Mouse (Mus musculus) liver, adult 2 months (tissue): ENCODE results near the gene A630001G21Rik. TPM values are rescaled to one million over a fixed set of nuclear protein-coding genes. Genes with fewer than 3 reads are reported as not detected.

ENCODE experiments used
- DNase-seq: peaks from one replicate; pipeline ENCODE4 v3.0.0-alpha.2; 2011; ENCODE audit warnings: low read depth, low spot score; ENCODE audit errors: extremely low read depth
- H3K27ac ChIP-seq: fragments of 200-500 bp; replicated peaks from 2 replicates; pipeline ENCODE4 v1.5.1; 2012; ENCODE audit warnings: low read depth, mild to moderate bottlenecking, control low read depth, inconsistent platforms, low read length; ENCODE audit not compliant: insufficient read depth
- H3K27me3 ChIP-seq: fragments of 200-500 bp; 2 replicates; pipeline ENCODE4 v1.6.1; 2012; ENCODE audit warnings: mild to moderate bottlenecking, moderate library complexity, low read length, inconsistent platforms; ENCODE audit not compliant: control insufficient read depth, insufficient read depth
- H3K36me3 ChIP-seq: fragments of 200-500 bp; 2 replicates; pipeline ENCODE4 v1.6.1; 2012; ENCODE audit warnings: low read length, inconsistent platforms; ENCODE audit not compliant: control insufficient read depth, insufficient read depth
- H3K4me1 ChIP-seq: fragments of 200-500 bp; 2 replicates; pipeline ENCODE4 v1.6.1; 2011; ENCODE audit warnings: low read length; ENCODE audit not compliant: control insufficient read depth, insufficient read depth
- H3K4me3 ChIP-seq: fragments of 200-500 bp; 2 replicates; pipeline ENCODE4 v1.5.1; 2011; ENCODE audit warnings: low read depth, mild to moderate bottlenecking, control low read depth, low read length, moderate library complexity; ENCODE audit not compliant: insufficient read depth
- H3K79me2 ChIP-seq: fragments of 200-500 bp; 2 replicates; pipeline ENCODE4 v1.6.1; 2012; ENCODE audit warnings: inconsistent platforms, mild to moderate bottlenecking, low read length, moderate library complexity; ENCODE audit not compliant: control insufficient read depth, insufficient read depth
- H3K9ac ChIP-seq: fragments of 200-500 bp; 2 replicates; pipeline ENCODE4 v1.6.1; 2012; ENCODE audit warnings: low read depth, mild to moderate bottlenecking, control low read depth, inconsistent platforms, low read length
- CTCF ChIP-seq: fragments of 200-500 bp; IDR thresholded peaks from 2 replicates; pipeline ENCODE4 v1.5.1; 2011; ENCODE audit warnings: low read depth, low read length, control low read depth
- POLR2A ChIP-seq: fragments of 200-500 bp; IDR thresholded peaks from 2 replicates; pipeline ENCODE4 v1.6.1; 2011; ENCODE audit warnings: low read length, control low read depth; ENCODE audit not compliant: insufficient read depth; ENCODE audit errors: extremely low read depth
- WGBS: fragments of 180-500 bp; shearing (Covaris S2); methylation state at CpG from one replicate; pipeline ENCODE4 v1.1.7; 2018; 5-methylcytosine and 5-hydroxymethylcytosine counted together
- polyA plus RNA-seq: library from polyadenylated mRNA; depleted of rRNA; stranded (reverse); fragments of >200 nt; gene quantifications from 2 replicates; pipeline ENCODE4 v1.2.3, GENCODE M21; 2012; rRNA removed
- total RNA-seq: library from RNA; depleted of rRNA; stranded (reverse); fragments of >200 nt; gene quantifications from 2 replicates; pipeline ENCODE4 v1.2.3, GENCODE M21; 2014; rRNA removed

Gene A630001G21Rik
- total and polyA plus RNA-seq, 2 experiments: 0.37 to 0.77 TPM

GRCm38 (mm10) chr1:85692281-85692680 lies 86.2 kb downstream of the A630001G21Rik start:
- H3K27ac ChIP-seq: no peak overlapping the region
- DNase-seq: no peak
- no peak overlapping the region for H3K9ac ChIP-seq
- no peaks in the 10 kb centered on the region for H3K27me3 ChIP-seq
- no peaks in the 10 kb centered on the region for H3K4me1 ChIP-seq
- H3K4me3 ChIP-seq: no peak overlapping the region
- no peak for TF ChIP-seq CTCF
- TF ChIP-seq POLR2A: no peak
- 33% methylated on average over 1 of the region's 1 CpGs for WGBS
- no peaks in the 10 kb centered on the region for H3K79me2 ChIP-seq
- peaks cover 2% of the 10 kb centered on the region; the same call in 1 of the 2 replicates for H3K36me3 ChIP-seq

- Histone ChIP-seq H3K4me1 (no peaks in the 10 kb centered on the region), H3K79me2 (no peaks in the 10 kb centered on the region), H3K36me3 (no peaks in the 10 kb centered on the region; the same call in 1 of the 2 replicates), H3K9ac (no peak overlapping the region), H3K4me3 (no peak overlapping the region), H3K27me3 (no peaks in the 10 kb centered on the region), H3K27ac (no peak overlapping the region)
- 81% methylated on average over 3 of the region's 3 CpGs for WGBS
- TF ChIP-seq POLR2A: no peak
- TF ChIP-seq CTCF: no peak
- no peak for DNase-seq
Measured at GRCm38 (mm10) chr1:85690544-85690943, 87.9 kb downstream of the A630001G21Rik start.

GRCm38 (mm10) chr1:85687346-85687745 lies 91.1 kb downstream of the A630001G21Rik start:
- no peak overlapping the region for H3K27ac ChIP-seq
- TF ChIP-seq CTCF (no peak), POLR2A (no peak)
- H3K79me2 ChIP-seq: no peaks in the 10 kb centered on the region
- no peaks in the 10 kb centered on the region; the same call in 1 of the 2 replicates for H3K36me3 ChIP-seq
- no peaks in the 10 kb centered on the region for H3K4me1 ChIP-seq
- no peak overlapping the region for H3K4me3 ChIP-seq
- peak; percentile 7 for DNase-seq
- H3K27me3 ChIP-seq: no peaks in the 10 kb centered on the region
- 73% methylated on average over 5 of the region's 5 CpGs for WGBS
- no peak overlapping the region for H3K9ac ChIP-seq

GRCm38 (mm10) chr1:85686666-85687065 lies 91.8 kb downstream of the A630001G21Rik start:
- H3K79me2 ChIP-seq: no peaks in the 10 kb centered on the region
- TF ChIP-seq POLR2A: no peak
- no peak for TF ChIP-seq CTCF
- no peak overlapping the region for H3K4me3 ChIP-seq
- H3K36me3 ChIP-seq: no peaks in the 10 kb centered on the region; the same call in 1 of the 2 replicates
- H3K27me3 ChIP-seq: no peaks in the 10 kb centered on the region
- 60% methylated on average over 5 of the region's 5 CpGs for WGBS
- no peaks in the 10 kb centered on the region for H3K4me1 ChIP-seq
- no peak overlapping the region for H3K9ac ChIP-seq
- DNase-seq: no peak
- no peak overlapping the region for H3K27ac ChIP-seq

- 73% methylated on average over 4 of the region's 4 CpGs for WGBS
- peaks cover 2% of the 10 kb centered on the region; the same call in 1 of the 2 replicates for H3K36me3 ChIP-seq
- no peak for TF ChIP-seq CTCF
- TF ChIP-seq POLR2A: no peak
- H3K27me3 ChIP-seq: no peaks in the 10 kb centered on the region
- H3K27ac ChIP-seq: no peak overlapping the region
- H3K4me1 ChIP-seq: no peaks in the 10 kb centered on the region
- no peak overlapping the region for H3K4me3 ChIP-seq
- H3K79me2 ChIP-seq: no peaks in the 10 kb centered on the region
- H3K9ac ChIP-seq: no peak overlapping the region
- no peak for DNase-seq
Measured at GRCm38 (mm10) chr1:85680226-85680625, 98.2 kb downstream of the A630001G21Rik start.

Other genes starting within 250 kb of the A630001G21Rik start
- gene G530012D18Rik, start 203.0 kb downstream of the A630001G21Rik start, total RNA-seq: not detected in 2 replicates
- not detected in 2 replicates for gene G530012D18Rik, start 203.0 kb downstream of the A630001G21Rik start, polyA plus RNA-seq
- gene Sp110, start 179.8 kb downstream of the A630001G21Rik start, total RNA-seq: 2.5 and 2.6 TPM in 2 replicates
- gene Sp110, start 179.8 kb downstream of the A630001G21Rik start, polyA plus RNA-seq: 1.4 and 2.6 TPM in 2 replicates
- 3.5 and 4.9 TPM in 2 replicates for gene Sp140, start 178.3 kb downstream of the A630001G21Rik start, total RNA-seq
- 1.3 TPM in 2 replicates for gene Sp140, start 178.3 kb downstream of the A630001G21Rik start, polyA plus RNA-seq
- gene Sp100, start 128.7 kb downstream of the A630001G21Rik start, total RNA-seq: 12.6 and 14.6 TPM in 2 replicates
- gene Sp100, start 128.7 kb downstream of the A630001G21Rik start, polyA plus RNA-seq: 2.8 and 3.2 TPM in 2 replicates
- 51.5 and 54.0 TPM in 2 replicates for gene Cab39, start 14.8 kb upstream of the A630001G21Rik start, total RNA-seq
- 17.5 and 18.0 TPM in 2 replicates for gene Cab39, start 14.8 kb upstream of the A630001G21Rik start, polyA plus RNA-seq
- 39.1 and 41.1 TPM in 2 replicates for gene Itm2c, start 115.6 kb upstream of the A630001G21Rik start, total RNA-seq
- 48.3 and 60.1 TPM in 2 replicates for gene Itm2c, start 115.6 kb upstream of the A630001G21Rik start, polyA plus RNA-seq
- not detected in 2 replicates for gene 4933407L21Rik, start 149.8 kb upstream of the A630001G21Rik start, total RNA-seq
- not detected in 2 replicates for gene 4933407L21Rik, start 149.8 kb upstream of the A630001G21Rik start, polyA plus RNA-seq
- gene Gpr55, start 182.4 kb upstream of the A630001G21Rik start, total RNA-seq: 0.09 and 0.20 TPM in 2 replicates
- 0.04 TPM in 1 of 2 replicates, not detected in the other for gene Gpr55, start 182.4 kb upstream of the A630001G21Rik start, polyA plus RNA-seq
- not detected in 2 replicates for gene Spata3, start 238.2 kb upstream of the A630001G21Rik start, total RNA-seq
- gene Spata3, start 238.2 kb upstream of the A630001G21Rik start, polyA plus RNA-seq: not detected in 2 replicates